Comparison of ENCODE assay signal across 8 mouse cellular contexts in the genomic region with DNA sequence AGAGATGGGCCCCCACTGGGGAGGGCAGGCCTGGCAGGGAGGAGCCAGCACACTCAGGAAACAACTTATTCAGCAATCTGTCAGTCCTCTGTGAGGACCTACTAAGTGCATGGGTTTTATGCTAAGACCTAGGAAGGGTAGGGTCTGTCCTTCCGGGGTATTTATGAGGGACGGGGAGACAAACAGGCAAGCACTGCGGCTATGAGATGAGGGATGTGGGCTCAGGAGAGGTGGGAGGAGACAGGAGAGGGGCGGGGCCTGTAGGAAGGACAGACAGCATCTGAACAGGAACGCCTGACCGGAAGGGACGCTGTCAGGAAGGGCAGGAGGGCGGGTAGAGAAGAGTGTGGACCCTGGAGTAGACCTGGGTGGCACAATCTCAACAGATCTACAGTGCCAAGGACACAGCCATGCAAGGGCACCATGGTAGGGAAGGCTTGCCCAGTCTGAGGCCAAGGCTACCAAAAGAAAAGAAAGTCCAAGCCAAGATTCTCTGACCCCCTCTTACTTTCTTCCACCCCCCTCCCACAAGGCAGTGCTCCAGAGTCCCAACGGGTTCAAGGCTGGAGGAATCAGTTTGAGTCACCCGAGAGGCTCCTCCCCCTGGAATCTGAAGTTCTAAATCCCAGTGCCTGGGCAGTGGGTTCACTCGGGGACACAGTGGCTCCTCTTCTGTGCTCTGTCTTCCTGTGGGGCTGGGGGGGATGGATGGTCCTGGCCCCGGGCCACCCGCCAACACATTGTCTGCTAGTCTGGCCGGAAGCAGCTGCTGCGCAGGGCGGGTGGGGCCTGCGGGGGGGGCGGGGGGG. TPM values are rescaled to one million over a fixed set of nuclear protein-coding genes. Genes with fewer than 3 reads are reported as not detected.
DNase-seq lines count a peak whose midpoint lies in the region; ATAC-seq lines count a peak whose summit lies in the region.

No protein-coding gene starts in this region.

- 0 out of 2 replicates have a peak, but pooled peaks have one; percentile 40 for ATAC-seq in midbrain, embryonic 11.5 days (ENCODE audit: low FRiP score)
- ATAC-seq in midbrain, embryonic 14.5 days (ENCODE audit: low FRiP score, low TSS enrichment): no peak
- peak; percentile 24 for ATAC-seq in limb, embryonic 13.5 days (ENCODE audit: low FRiP score, low read depth)

- H3K36me3 ChIP-seq in midbrain, embryonic 11.5 days (ENCODE audit: control insufficient read depth, insufficient read depth, low read length): no peaks in the 10 kb centered on the region
- no peaks in the 10 kb centered on the region for H3K36me3 ChIP-seq in midbrain, embryonic 14.5 days (ENCODE audit: control insufficient read depth, insufficient read depth, low read length)
- no peaks in the 10 kb centered on the region for H3K36me3 ChIP-seq in limb, embryonic 13.5 days

- no peaks in the 10 kb centered on the region for H3K27me3 ChIP-seq in midbrain, embryonic 11.5 days (ENCODE audit: control insufficient read depth, insufficient read depth, low read length)
- no peaks in the 10 kb centered on the region for H3K27me3 ChIP-seq in midbrain, embryonic 14.5 days (ENCODE audit: control insufficient read depth, insufficient read depth, low read length)
- no peaks in the 10 kb centered on the region for H3K27me3 ChIP-seq in limb, embryonic 13.5 days

- no peak overlapping the region for H3K9ac ChIP-seq in midbrain, embryonic 11.5 days (ENCODE audit: low read length)
- no peak overlapping the region for H3K9ac ChIP-seq in midbrain, embryonic 14.5 days (replicated peaks; ENCODE audit: low read length)
- no peak overlapping the region; the same call in 1 of the 2 replicates for H3K9ac ChIP-seq in limb, embryonic 13.5 days

- H3K4me3 ChIP-seq in midbrain, embryonic 11.5 days (ENCODE audit: low read depth, low read length): no peak overlapping the region
- no peak overlapping the region for H3K4me3 ChIP-seq in midbrain, embryonic 14.5 days (replicated peaks; ENCODE audit: low read depth, low read length)
- no peak overlapping the region for H3K4me3 ChIP-seq in limb, embryonic 13.5 days

- WGBS in midbrain, embryonic 11.5 days: 31% methylated on average over 18 of the region's 18 CpGs
- WGBS in midbrain, embryonic 14.5 days: 27% methylated on average over 17 of the region's 18 CpGs
- 31% methylated on average over 17 of the region's 18 CpGs for WGBS in limb, embryonic 13.5 days

- H3K27ac ChIP-seq in midbrain, embryonic 11.5 days (ENCODE audit: low read depth, low read length): no peak overlapping the region
- H3K27ac ChIP-seq in midbrain, embryonic 14.5 days (replicated peaks; ENCODE audit: low read depth, low read length): no peak overlapping the region
- no peak overlapping the region for H3K27ac ChIP-seq in limb, embryonic 13.5 days

- H3K9me3 ChIP-seq in midbrain, embryonic 11.5 days (ENCODE audit: control insufficient read depth, low read length): no peaks in the 10 kb centered on the region
- no peaks in the 10 kb centered on the region for H3K9me3 ChIP-seq in midbrain, embryonic 14.5 days (ENCODE audit: control insufficient read depth, low read length)
- peaks cover 4% of the 10 kb centered on the region; the same call in 1 of the 2 replicates for H3K9me3 ChIP-seq in limb, embryonic 13.5 days

- intact Hi-C loops in heart, postnatal 36 days (cut with DNase I): loop anchor here (1.0 to 5.0 kb wide), 4 partner anchors 10 to 267 kb away; no protein-coding TSS in a partner anchor

- DNase-seq in midbrain, embryonic 11.5 days (ENCODE audit: low spot score, missing footprints): no peak
- DNase-seq in midbrain, embryonic 14.5 days: no peak
- peak; percentile 52 for DNase-seq in R1 (ENCODE audit: low read depth, low spot score)
- peak; percentile 68 for DNase-seq in fibroblast of lung, adult 2 months (ENCODE audit: low read depth)
- DNase-seq in heart, postnatal 36 days: peak; percentile 81 to 83
- DNase-seq in naive thymus-derived CD4-positive, alpha-beta T cell, adult 2 months (ENCODE audit: low read depth): peak; percentile 25
- DNase-seq in layer of hippocampus, adult 9-11 months: no peak

- H3K4me1 ChIP-seq in midbrain, embryonic 11.5 days (ENCODE audit: control insufficient read depth, insufficient read depth, low read length): no peaks in the 10 kb centered on the region; the same call in 1 of the 2 replicates
- 0 out of 2 replicates have a peak, but pooled peaks cover 4% of the 10 kb centered on the region for H3K4me1 ChIP-seq in midbrain, embryonic 14.5 days (ENCODE audit: control insufficient read depth, insufficient read depth, low read length)
- H3K4me1 ChIP-seq in limb, embryonic 13.5 days: peaks cover 18% of the 10 kb centered on the region

- H3K4me2 ChIP-seq in midbrain, embryonic 11.5 days: no peak overlapping the region
- no peak overlapping the region for H3K4me2 ChIP-seq in midbrain, embryonic 14.5 days (ENCODE audit: low read length)
- H3K4me2 ChIP-seq in limb, embryonic 13.5 days (replicated peaks): peak overlapping the region; percentile 41

RNA-seq across cellular contexts. Expression of a gene that starts 17.8 kb away (rescaled TPM):
- 38.5 and 44.3 TPM in 2 replicates for polyA plus RNA-seq in midbrain, embryonic 11.5 days (2014; fragmentation: Nextera tagmentation; extraction: Ambion mirVana)
- 38.0 and 43.1 TPM in 2 replicates for polyA plus RNA-seq in midbrain, embryonic 14.5 days (2014; fragmentation: Nextera tagmentation; extraction: Ambion mirVana)
- under 1 TPM; 0.11 to 0.25 TPM for total RNA-seq in heart, postnatal 36 days (2021)
- 29.1 and 34.9 TPM in 2 replicates for polyA plus RNA-seq in limb, embryonic 13.5 days (2015; fragmentation: Nextera tagmentation; extraction: Ambion mirVana)

Comparison
In these comparisons a context has a peak if more than half of its experiments do, and no peak if none do; other contexts are left out.
1. DNase-seq: peak in R1 (single experiment), fibroblast of lung, adult 2 months (single experiment), heart, postnatal 36 days (2 of 2) and naive thymus-derived CD4-positive, alpha-beta T cell, adult 2 months (single experiment); none in midbrain, embryonic 11.5 days (single experiment), midbrain, embryonic 14.5 days (single experiment) and layer of hippocampus, adult 9-11 months (single experiment).